Mouse (Mus musculus) liver, adult 2 months (tissue): ENCODE measurements around the gene Pgf.

Experiments
- CTCF ChIP-seq: fragments of 200-500 bp; IDR thresholded peaks from 2 replicates; pipeline ENCODE4 v1.5.1; 2011; ENCODE audit warnings: low read depth, low read length, control low read depth
- POLR2A ChIP-seq: fragments of 200-500 bp; IDR thresholded peaks from 2 replicates; pipeline ENCODE4 v1.6.1; 2011; ENCODE audit warnings: low read length, control low read depth; ENCODE audit not compliant: insufficient read depth; ENCODE audit errors: extremely low read depth

DNA sequence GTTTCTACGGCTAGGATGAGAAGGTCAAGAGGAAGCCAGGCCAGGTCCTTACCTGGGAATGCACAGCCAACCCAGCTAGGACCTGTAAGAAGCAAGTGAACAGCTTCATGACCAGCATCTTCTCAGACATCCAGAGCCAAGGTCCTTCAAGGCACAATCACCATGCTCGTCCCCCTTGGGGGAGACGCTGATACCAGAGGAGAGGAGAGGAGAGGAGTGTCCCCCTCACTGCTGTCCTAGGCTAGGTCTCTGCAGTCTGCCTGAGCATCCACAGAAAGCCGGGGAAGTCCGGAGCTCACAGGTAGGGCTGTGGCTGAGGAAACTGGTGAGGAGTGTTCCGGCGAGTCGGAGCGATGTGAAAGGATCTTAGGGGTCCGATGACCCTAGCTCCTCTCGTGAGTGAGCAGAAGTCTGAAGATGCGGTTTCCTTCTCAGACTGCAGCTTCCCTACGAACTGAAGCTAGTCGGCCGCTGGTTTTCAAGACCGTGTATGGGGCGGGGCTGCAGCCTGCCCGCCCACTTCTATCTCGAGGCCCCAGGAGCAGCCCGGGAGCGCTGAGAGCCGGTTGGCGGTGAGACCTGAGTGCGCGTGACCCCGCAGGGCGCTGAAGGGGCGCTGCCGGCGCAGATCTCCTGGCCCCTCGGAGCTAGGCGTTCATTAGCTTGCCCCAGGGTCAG lies 605 bp downstream of the Pgf start:
- TF ChIP-seq POLR2A (no peak), CTCF (no peak)
